8 mouse cellular contexts compared by ENCODE assay signal in the genomic region with DNA sequence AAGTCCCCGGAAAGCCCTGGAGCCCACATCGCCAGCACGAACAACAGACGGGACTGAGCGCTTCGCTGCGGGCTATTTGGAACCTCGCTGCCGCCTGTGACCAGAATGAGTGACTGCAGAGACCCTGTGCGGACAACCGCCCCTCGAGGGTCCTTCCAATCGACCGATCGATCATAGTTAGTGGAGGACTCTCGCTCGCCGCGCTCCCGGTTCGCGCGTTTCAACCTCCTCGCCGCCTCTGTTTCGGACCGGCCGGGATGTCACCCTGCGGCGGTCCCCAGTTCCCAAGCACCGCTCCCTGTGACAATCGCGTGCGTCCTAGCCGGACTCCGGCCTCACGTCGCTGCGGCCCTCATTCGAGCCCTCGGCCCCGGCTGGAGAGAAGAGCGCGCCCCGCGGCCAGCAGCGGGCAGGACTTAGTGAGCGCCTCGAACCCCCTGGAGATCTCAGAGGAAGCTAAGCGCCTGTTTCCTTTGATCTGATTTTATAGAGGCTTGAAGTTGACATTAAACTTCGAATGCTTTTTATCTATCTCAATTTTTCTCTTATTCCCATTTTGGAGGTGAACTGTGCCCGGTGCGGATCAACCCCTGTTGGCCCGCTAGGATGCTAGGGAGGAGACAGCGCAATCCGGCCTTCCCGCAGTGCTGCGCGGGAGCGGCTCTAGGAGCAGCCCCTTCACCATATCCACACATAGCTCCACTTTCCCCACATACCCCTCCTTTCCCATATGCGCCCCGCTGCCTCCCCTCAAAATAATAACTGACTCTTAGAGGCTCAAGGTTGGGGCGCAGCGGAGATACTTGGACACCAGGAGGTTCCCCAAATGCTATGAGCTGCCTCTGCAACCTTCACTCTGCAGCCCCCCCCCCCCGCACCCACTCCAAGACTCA. TPM values are rescaled to one million over a fixed set of nuclear protein-coding genes. Genes with fewer than 3 reads are reported as not detected.
DNase-seq lines count a peak whose midpoint lies in the region; ATAC-seq lines count a peak whose summit lies in the region.

No protein-coding gene starts in this region.

- H3K9me3 ChIP-seq in megakaryocyte, embryonic 14.5 days, result no peaks in the 10 kb centered on the region
- H3K9me3 ChIP-seq in forebrain, embryonic 13.5 days (replicated peaks), result no peaks in the 10 kb centered on the region

- H3K4me1 ChIP-seq in megakaryocyte, embryonic 14.5 days, result peaks cover 31% of the 10 kb centered on the region
- peaks cover 10% of the 10 kb centered on the region for H3K4me1 ChIP-seq in forebrain, embryonic 13.5 days

- no peaks in the 10 kb centered on the region for H3K36me3 ChIP-seq in megakaryocyte, embryonic 14.5 days (replicated peaks; ENCODE audit: low read length)
- no peaks in the 10 kb centered on the region for H3K36me3 ChIP-seq in forebrain, embryonic 13.5 days (ENCODE audit: poor library complexity, severe bottlenecking)

- H3K4me3 ChIP-seq in megakaryocyte, embryonic 14.5 days (replicated peaks), result peak overlapping the region; percentile 88
- H3K4me3 ChIP-seq in forebrain, embryonic 13.5 days, result peak overlapping the region; percentile 33

- peak; percentile 40 for DNase-seq in kidney, postnatal 10 days
- peak; percentile 68 for DNase-seq in neural tube, embryonic 10.5 days (ENCODE audit: extremely low spot score, low spot score)
- no peak for DNase-seq in right cerebral cortex, adult 2 months (ENCODE audit: low spot score in 2 of 2)
- DNase-seq in layer of hippocampus, adult 9-10 months (ENCODE audit: low spot score), result no peak
- no peak for DNase-seq in ovary, postnatal 10 days (ENCODE audit: low spot score)

- peaks cover 91% of the 10 kb centered on the region for H3K27me3 ChIP-seq in megakaryocyte, embryonic 14.5 days (replicated peaks)
- peaks cover 99% of the 10 kb centered on the region for H3K27me3 ChIP-seq in forebrain, embryonic 13.5 days

- WGBS in forebrain, embryonic 13.5 days, result under 1% methylated on average over 65 of the region's 65 CpGs

- no peak overlapping the region for H3K27ac ChIP-seq in forebrain, embryonic 13.5 days

- peak overlapping the region; percentile 48; the same call in 1 of the 2 replicates for H3K9ac ChIP-seq in forebrain, embryonic 13.5 days

- H3K4me2 ChIP-seq in forebrain, embryonic 13.5 days, result peak overlapping the region; percentile 57

- ATAC-seq in megakaryocyte, adult 5-6 weeks (ENCODE audit: poor library complexity, severe bottlenecking), result no peak
- no peak for ATAC-seq in forebrain, embryonic 13.5 days

RNA-seq across cellular contexts. Expression of gene Alx3, which starts 11.7 kb away (rescaled TPM):
- not detected in 2 replicates for polyA plus RNA-seq in megakaryocyte, embryonic 14.5 days (2012; ENCODE audit: insufficient read depth, low replicate concordance)
- not detected in 2 replicates for total RNA-seq in megakaryocyte, adult 5-6 weeks (2015)
- not detected in 2 replicates for total RNA-seq in megakaryocyte, adult 5-6 weeks (2017)
- polyA plus RNA-seq in forebrain, embryonic 13.5 days (2015; fragmentation: Nextera tagmentation; extraction: Ambion mirVana), result 2.3 and 2.9 TPM in 2 replicates

RNA-seq across cellular contexts. Expression of gene Ubl4b, which starts 28.2 kb away (rescaled TPM):
- not detected in 2 replicates for polyA plus RNA-seq in megakaryocyte, embryonic 14.5 days (2012; ENCODE audit: insufficient read depth, low replicate concordance)
- total RNA-seq in megakaryocyte, adult 5-6 weeks (2015), result not detected in 2 replicates
- total RNA-seq in megakaryocyte, adult 5-6 weeks (2017), result not detected in 2 replicates
- not detected in 2 replicates for polyA plus RNA-seq in forebrain, embryonic 13.5 days (2015; fragmentation: Nextera tagmentation; extraction: Ambion mirVana)

RNA-seq across cellular contexts. Expression of gene Gm10961, which starts 48.0 kb away (rescaled TPM):
- not detected in 2 replicates for polyA plus RNA-seq in megakaryocyte, embryonic 14.5 days (2012; ENCODE audit: insufficient read depth, low replicate concordance)
- not detected in 2 replicates for total RNA-seq in megakaryocyte, adult 5-6 weeks (2015)
- total RNA-seq in megakaryocyte, adult 5-6 weeks (2017), result not detected in 2 replicates
- not detected in 2 replicates for polyA plus RNA-seq in forebrain, embryonic 13.5 days (2015; fragmentation: Nextera tagmentation; extraction: Ambion mirVana)

RNA-seq across cellular contexts. Expression of gene Strip1, which starts 48.4 kb away (rescaled TPM):
- polyA plus RNA-seq in megakaryocyte, embryonic 14.5 days (2012; ENCODE audit: insufficient read depth, low replicate concordance), result 5.7 and 13.3 TPM in 2 replicates
- 19.4 and 20.5 TPM in 2 replicates for total RNA-seq in megakaryocyte, adult 5-6 weeks (2015)
- total RNA-seq in megakaryocyte, adult 5-6 weeks (2017), result 17.0 and 19.2 TPM in 2 replicates
- 110 and 122 TPM in 2 replicates for polyA plus RNA-seq in forebrain, embryonic 13.5 days (2015; fragmentation: Nextera tagmentation; extraction: Ambion mirVana)

Comparison
In these comparisons a context has a peak if more than half of its experiments do, and no peak if none do; other contexts are left out.
1. DNase-seq: peak in kidney, postnatal 10 days (single experiment) and neural tube, embryonic 10.5 days (single experiment); none in right cerebral cortex, adult 2 months (0 of 2), layer of hippocampus, adult 9-10 months (single experiment) and ovary, postnatal 10 days (single experiment).